8 mouse cellular contexts compared by ENCODE assay signal in genomic region chr13:13612882-13613281, GRCm38 (mm10). TPM values are rescaled to one million over a fixed set of nuclear protein-coding genes. Genes with fewer than 3 reads are reported as not detected.
DNase-seq lines count a peak whose midpoint lies in the region; ATAC-seq lines count a peak whose summit lies in the region.

No protein-coding gene starts in this region.

- no peaks in the 10 kb centered on the region for H3K36me3 ChIP-seq in intestine, embryonic 16.5 days (ENCODE audit: control insufficient read depth, insufficient read depth, low read length)

- H3K27ac ChIP-seq in intestine, embryonic 16.5 days (ENCODE audit: low read length) = no peak overlapping the region

- H3K4me2 ChIP-seq in intestine, embryonic 16.5 days (ENCODE audit: low read depth, low read length) = no peak overlapping the region

- DNase-seq in cerebellum, adult 11 months = peak; percentile 24
- no peak for DNase-seq in cerebellum, adult 11-12 months
- peak; percentile 27 to 47 for DNase-seq in right cerebral cortex, adult 2 months (ENCODE audit: low spot score in 2 of 2)
- no peak for DNase-seq in right cerebral cortex, postnatal 25 days
- peak; percentile 44 for DNase-seq in embryo, embryonic 10.5 days (ENCODE audit: low spot score)
- DNase-seq in lung, postnatal 10 days = peak; percentile 57

- peak; percentile 46; the same call in 1 of the 2 replicates for ATAC-seq in intestine, embryonic 16.5 days
- no peak for ATAC-seq in erythroblast, adult 5-6 weeks (replicated peaks; ENCODE audit: low FRiP score, poor library complexity, severe bottlenecking)

- H3K9ac ChIP-seq in intestine, embryonic 16.5 days (ENCODE audit: low read depth, low read length) = no peak overlapping the region

- H3K4me3 ChIP-seq in intestine, embryonic 16.5 days (ENCODE audit: low read length) = no peak overlapping the region

- no peaks in the 10 kb centered on the region for H3K9me3 ChIP-seq in intestine, embryonic 16.5 days (ENCODE audit: control insufficient read depth, low read length)

- H3K27me3 ChIP-seq in intestine, embryonic 16.5 days (replicated peaks; ENCODE audit: control insufficient read depth, insufficient read depth, low read length) = no peaks in the 10 kb centered on the region

- 67% methylated on average over 1 of the region's 1 CpGs for WGBS in intestine, embryonic 16.5 days

- no peaks in the 10 kb centered on the region for H3K4me1 ChIP-seq in intestine, embryonic 16.5 days (ENCODE audit: control insufficient read depth, insufficient read depth, low read length)

RNA-seq across cellular contexts. Expression of gene Lyst, which starts 22.7 kb away (rescaled TPM):
- 2.0 and 3.0 TPM in 2 replicates for polyA plus RNA-seq in intestine, embryonic 16.5 days (2015; fragmentation: Nextera tagmentation; extraction: Ambion mirVana)
- total RNA-seq in erythroblast, adult 5-6 weeks (2015; ENCODE audit: low replicate concordance) = 24.9 and 33.0 TPM in 2 replicates
- total RNA-seq in erythroblast, adult 5-6 weeks (2017; ENCODE audit: low replicate concordance) = 22.3 and 30.8 TPM in 2 replicates

Comparison
In these comparisons a context has a peak if more than half of its experiments do, and no peak if none do; other contexts are left out.
1. DNase-seq: peak in cerebellum, adult 11 months (single experiment), right cerebral cortex, adult 2 months (2 of 2), embryo, embryonic 10.5 days (single experiment) and lung, postnatal 10 days (single experiment); none in cerebellum, adult 11-12 months (single experiment) and right cerebral cortex, postnatal 25 days (single experiment).